Mouse (Mus musculus) thymus, adult 2 months (tissue): ENCODE measurements around the gene Nhsl1.

Source experiments
- CTCF ChIP-seq: fragments of 200-500 bp; IDR thresholded peaks from 2 replicates; pipeline ENCODE4 v1.5.1; 2012; ENCODE audit warnings: mild to moderate bottlenecking, control low read depth, low read length, moderate library complexity, borderline replicate concordance; ENCODE audit not compliant: control insufficient read depth, poor library complexity, insufficient read depth; ENCODE audit errors: extremely low read depth
- POLR2A ChIP-seq: fragments of 200-500 bp; IDR thresholded peaks from 2 replicates; pipeline ENCODE4 v1.6.1; 2012; ENCODE audit warnings: mild to moderate bottlenecking, low read length, control low read depth, moderate library complexity; ENCODE audit not compliant: control insufficient read depth, poor library complexity, insufficient read depth; ENCODE audit errors: extremely low read depth

- TF ChIP-seq CTCF (no peak), POLR2A (no peak)
These were observed 14.8 kb downstream of the Nhsl1 start for GRCm38 (mm10) chr10:18333575-18333974.
